Mouse (Mus musculus): ENCODE measurements around the gene Zfp672.
"Not testable (repeated sequence)": the region's sequence is repeated elsewhere in the genome, so short reads cannot be mapped to it uniquely, and the experiment has no call there.

Zfp672 gene

DNA sequence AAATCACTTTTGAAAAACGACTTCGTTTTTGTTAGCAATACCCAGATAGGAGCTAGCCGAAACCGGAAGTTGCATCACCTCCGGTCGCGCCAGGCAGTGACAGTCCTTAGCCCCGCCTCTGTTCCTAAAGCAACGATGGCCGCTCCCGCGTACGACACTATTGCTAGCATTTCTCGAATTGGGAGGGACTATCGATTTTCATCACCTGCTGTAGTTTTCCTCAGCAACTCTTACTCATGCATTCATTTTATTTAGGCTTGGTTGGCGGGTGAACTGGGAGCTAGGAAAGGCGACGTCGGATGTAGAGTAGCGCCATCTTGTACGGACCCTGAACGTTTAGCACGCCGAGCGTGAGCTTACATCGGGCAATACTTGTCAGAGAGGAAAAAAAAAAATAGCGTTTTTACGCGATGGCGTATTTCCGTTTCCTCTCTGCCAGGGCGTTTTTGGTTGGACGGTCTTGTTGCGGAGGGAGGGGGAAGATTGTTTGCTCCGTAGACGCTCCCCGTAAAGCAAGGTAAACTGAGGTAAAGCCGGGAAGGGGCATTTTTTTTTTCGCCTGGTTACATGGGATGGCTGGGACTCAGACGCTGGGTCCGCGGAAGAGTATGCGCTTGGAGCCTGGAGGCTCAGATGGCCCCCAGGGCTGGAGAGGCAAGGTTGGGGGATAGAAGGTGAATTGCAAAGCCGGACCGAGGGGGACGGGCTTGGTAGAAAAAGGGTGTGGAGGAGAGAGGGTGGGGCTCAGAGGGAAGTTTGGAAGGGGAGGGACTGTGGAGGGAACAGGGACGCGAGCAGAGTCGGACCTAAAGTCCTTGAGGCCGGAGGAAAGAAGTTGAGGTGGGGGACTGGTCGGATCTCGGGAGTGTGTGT, at the start of gene Zfp672, which contains the start of gene Sh3bp5l:
Gene Zfp672, minus strand, starts transcription at position 64 of the 873 bp plus-strand sequence.
Gene Sh3bp5l, plus strand, starts transcription at position 449 of the 873 bp plus-strand sequence.
- DNase-seq (ENCODE audit: low read depth, low spot score): peak; percentile 94

DNA sequence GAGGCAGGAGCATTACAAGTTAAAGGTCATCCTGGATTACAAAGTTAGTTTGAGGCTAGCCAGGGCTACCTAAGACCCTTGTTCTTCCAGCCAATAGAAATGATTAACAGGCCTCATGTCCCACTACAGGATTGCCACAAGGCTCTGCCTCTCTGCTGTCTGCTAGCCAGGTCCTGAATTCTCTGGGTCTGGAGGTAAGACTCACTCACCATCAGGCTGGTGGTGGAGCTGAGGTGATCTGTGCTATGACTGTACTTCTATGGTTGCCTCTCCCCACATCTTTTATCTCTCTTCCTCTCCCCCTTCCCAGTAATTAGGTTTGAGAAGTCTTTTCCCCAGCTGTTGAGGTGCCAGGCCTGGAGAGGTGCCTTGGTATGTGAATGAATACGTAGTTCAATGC, 49.4 kb upstream of the Zfp672 start:
- no peak for DNase-seq (ENCODE audit: low read depth, low spot score)

DNA sequence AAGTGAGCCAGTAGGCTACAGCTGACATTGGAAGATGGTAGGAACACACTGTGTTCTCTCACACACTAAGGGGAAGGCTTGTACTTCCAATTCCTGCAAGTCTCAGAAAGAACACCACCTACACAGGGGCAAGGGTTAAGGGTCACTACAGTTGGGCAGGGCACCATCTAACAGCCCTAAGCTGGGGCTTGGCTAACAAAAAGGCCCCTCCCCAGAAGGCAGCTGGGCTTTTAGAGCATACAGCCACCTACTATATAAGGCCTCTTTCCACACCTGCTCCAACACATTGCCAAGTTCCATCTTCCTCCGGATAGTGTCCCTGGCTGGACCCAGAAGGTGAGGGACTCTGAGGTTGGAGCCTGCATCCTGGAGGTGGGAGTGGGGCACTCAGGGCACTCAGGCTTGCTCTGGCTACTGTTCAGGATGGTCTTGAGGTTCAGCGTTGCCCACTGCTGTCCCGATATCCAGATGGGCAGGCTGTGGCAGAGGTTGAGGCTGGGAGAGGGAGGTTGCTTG, 48.7 kb upstream of the Zfp672 start, which contains the start of gene Lypd8:
Gene Lypd8, plus strand, starts transcription at position 281 of the 516 bp plus-strand sequence.
- DNase-seq (ENCODE audit: low read depth, low spot score): no peak

DNA sequence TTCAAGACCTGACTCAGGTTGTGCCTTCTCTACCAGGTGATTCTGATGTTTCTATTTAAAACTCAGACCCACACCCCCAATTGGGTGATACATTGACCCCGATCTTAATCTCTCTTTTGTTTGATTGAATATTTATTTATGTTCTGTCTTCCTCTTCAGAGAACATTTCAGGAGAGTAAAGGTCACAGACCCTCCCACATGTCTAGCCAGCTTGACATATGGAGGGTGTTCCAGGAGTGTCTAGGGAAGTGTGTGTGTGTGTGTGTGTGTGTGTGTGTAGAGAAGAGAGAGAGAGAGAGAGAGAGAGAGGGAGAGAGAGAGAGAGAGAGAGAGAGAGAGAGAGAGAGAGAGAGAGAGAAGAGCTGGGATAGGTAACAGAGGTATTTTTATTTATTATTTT, 47.5 kb upstream of the Zfp672 start:
- no peak for DNase-seq (ENCODE audit: low read depth, low spot score)

DNA sequence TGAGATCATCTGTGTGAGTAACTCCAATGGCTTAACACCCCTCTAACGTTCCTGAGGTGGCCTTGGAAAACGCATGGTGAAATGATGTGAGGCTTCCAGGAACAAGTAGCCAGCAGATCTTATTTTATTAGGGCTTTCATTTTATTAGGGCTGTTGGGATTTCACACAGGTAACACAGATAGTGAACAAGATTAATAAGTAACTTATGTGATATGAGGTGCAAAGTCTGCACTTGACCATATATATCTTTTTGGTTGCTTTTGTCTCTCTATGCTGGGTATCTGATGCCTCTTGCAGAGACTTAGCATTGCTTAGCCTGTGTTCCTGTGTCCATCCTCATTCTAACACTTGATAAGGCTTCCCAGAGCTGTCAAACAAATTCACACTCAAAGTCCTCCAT, 47.1 kb upstream of the Zfp672 start:
- no peak for DNase-seq (ENCODE audit: low read depth, low spot score)

DNA sequence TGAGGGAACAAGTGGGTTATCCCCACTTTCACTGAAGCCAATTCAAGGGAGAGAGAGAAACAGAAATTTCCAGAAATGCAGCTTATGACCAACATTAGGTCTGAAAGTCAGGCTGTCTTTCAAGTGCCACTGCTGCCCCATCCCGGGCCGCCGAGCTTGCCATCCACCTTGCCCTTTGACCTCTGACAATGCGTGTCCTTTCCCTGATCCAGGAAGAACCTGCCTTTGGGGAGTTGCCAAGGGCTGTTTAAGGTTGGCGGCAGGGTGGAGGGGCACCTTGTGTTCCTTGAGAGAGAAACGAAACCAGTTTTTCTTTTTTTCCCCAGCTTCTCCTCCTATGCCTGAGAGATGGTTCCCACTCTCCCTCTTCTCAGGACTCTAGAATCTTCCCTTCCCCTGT, 36.1 kb upstream of the Zfp672 start:
- not testable (repeated sequence) for DNase-seq (ENCODE audit: low read depth, low spot score)

DNA sequence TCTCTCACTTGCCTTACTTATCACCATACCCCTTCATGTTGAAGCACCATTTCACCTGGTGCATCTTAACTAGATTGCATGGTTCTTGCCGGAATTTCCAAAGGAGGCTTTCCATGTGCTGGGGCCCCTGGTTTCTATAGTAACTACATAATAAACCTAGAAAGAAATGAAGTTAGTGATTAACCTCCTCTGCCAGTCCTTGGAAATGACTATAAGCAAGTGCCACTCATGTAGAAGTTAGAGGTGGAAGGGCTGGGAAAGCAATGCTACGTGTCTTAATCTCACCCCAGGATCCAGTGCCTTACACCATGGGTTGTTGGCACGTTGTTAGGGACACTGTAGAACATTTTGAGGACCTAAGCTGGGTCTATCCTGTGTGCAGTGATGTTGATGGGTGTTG, 34.3 kb upstream of the Zfp672 start:
- DNase-seq (ENCODE audit: low read depth, low spot score): no peak

DNA sequence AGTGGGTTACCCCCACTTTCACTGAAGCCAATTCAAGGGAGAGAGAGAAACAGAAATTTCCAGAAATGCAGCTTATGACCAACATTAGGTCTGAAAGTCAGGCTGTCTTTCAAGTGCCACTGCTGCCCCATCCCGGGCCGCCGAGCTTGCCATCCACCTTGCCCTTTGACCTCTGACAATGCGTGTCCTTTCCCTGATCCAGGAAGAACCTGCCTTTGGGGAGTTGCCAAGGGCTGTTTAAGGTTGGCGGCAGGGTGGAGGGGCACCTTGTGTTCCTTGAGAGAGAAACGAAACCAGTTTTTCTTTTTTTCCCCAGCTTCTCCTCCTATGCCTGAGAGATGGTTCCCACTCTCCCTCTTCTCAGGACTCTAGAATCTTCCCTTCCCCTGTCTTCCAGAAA, 32.4 kb upstream of the Zfp672 start:
- not testable (repeated sequence) for DNase-seq (ENCODE audit: low read depth, low spot score)

DNA sequence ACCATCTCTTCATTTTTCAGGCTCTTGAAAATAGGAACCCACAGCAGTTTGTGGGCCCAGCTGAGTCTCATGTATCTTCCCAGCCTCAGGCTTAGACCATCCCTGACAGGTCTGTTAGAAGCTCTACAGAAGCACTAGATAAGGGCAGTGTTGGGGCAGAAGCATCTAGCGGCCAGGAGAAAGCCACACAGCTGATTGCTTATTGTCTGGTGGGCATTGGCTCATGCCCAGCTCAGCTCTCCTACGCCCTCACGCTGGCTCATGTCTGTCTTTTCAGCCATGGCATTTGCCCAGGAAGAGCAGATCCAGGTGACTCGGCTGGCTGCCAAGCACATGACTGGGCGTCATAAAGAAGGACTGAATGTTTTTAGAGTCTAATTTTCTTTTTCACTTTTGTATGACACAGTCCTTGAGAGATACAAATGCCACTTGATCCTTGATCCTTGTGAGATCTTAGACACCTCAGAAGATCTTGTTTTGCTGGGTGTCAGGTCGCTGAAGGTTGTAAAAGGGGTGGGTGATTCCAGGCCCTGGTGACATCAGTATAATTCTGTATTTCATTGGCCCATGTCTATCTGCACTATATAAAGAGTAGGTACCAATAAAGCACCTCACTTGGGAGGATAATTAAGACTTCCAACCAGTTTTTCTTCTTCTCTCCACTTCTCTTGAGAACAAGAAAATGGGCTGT, 27.9 kb upstream of the Zfp672 start:
- DNase-seq (ENCODE audit: low read depth, low spot score): no peak

DNA sequence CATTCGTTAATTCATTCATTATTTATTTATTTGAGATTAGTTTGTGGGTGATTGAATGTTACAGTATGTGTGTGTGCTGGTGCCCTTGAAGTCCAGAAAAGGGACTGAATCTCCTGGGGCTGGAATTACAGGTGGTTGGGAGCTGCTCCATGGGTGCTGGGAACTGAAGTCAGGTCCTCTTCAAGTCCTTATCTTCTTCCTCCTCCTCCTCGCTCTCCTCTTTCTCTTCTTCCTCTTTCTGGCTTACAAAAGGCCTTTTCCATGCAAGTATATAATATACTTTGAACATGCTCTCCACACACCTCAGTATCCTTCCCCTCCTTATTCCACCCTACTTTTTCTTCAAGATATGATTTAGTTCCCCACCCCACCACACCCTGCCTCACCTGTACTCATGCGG, 26.9 kb upstream of the Zfp672 start:
- DNase-seq (ENCODE audit: low read depth, low spot score): no peak

DNA sequence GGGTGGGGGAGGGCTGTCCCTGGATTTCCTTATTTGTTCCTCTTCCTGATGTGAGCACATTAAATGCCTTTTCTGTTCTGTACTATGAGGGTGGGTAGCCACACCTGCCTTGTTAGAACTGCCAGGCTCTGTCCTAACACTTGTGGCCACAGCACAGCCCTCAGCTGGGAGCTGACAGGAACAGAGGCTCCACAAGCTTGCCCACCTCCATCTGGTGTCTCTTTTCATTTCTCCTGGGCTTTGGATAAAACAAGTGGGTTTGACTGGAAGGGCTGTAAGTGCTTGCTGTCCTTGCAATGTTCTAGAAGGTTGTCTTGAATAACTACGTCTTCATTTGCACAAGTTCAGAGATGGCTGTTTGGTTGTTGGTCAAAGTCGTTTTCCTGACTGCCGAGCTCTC, 24.8 kb upstream of the Zfp672 start:
- no peak for DNase-seq (ENCODE audit: low read depth, low spot score)

DNA sequence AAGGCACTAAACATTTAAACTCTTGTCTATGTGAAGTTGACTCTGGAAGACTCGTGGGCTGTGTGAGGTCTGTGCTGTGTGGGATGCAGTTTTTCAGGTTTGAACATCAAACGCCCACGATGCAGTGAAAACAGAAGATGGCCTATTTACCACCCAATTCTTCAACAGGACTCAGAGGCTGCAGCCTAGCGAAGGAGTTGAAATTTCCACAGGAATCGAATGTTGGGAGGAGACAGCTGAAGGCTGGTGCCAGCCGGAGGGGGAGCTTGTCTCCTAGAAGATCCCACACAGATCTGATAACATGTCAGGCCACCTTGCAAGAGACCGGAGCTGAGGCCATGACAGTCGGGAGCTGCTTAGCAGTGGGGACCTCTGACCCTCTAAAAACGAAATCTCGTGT, 24.3 kb upstream of the Zfp672 start:
- DNase-seq (ENCODE audit: low read depth, low spot score): no peak

DNA sequence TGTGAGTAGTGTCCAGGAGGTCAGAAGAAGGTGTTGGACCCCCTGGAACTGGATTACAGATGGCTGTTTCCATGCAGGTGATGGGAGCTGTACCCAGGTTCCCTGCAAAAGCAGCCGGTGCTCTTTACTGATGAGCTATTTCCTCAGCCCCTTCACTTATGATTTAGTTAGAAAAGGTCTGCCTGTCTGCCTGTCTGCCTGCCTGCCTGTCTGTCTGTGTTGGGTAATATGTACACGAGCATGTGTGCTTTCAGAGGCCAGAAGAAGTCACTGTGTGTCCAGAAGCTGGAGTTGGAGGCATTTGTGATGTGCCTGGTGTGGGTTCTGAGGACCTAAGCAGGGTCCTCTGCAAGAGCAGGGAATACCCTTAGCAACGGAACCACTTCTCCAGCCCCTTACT, 23.6 kb upstream of the Zfp672 start:
- no peak for DNase-seq (ENCODE audit: low read depth, low spot score)

DNA sequence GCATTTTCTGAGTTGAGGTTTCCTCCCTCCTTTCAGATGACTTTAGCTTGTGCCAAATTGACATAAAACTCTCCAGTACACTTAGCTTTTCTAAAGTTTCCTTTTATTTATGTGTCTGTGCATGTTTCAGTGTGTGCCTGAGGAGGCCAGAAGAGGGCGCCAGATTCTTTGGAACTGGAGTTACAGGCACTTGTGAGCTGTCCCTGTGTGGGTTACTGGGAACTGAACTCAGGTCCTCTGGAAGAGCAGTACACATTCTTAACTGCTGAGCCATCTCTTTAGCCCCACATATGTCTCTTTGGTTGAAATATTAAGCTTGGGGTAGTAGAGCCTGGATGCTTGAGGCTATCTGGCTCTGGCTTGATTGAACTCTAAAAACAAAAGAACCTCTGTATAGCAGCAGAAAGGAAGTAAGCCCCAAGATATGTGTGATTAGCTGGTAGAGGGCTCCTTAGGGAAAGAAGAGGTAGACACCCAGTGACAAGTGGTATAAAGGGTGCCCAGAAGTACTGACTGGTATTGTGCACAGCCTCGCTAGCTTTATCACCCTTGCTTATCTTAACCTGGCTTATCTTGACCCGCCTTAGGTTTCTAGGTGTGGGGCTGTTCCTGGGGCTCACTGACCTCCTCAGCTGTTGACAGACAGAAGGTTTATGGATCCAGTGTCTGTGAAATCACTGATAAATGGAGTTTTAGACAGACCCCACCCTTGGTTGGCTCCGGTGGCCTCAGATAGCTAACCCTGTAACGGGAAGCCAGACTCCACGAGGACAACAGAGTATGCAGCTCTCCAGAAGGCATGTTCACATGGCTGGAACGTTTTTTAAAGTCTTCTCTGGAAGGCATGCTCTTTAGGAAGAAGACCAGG, 22.8 kb upstream of the Zfp672 start:
- DNase-seq (ENCODE audit: low read depth, low spot score): no peak

DNA sequence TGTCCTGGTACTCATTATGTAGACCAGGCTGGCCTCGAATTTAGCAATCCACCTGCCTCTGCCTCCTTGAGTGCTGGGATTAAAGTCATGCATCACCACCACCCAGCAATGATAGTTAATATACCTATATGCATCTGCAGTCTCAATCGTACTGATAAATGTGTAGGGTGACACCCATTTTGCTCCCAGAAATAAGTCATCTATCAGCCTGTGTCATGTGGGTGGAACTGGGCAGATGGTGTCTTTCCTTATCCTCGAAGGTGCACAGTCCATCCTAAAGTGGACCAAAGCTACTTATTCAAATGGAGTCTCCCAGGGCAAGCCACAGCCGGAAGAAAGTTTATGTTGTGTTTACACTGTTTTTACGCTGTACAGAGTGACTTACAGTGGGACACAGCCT, 21.0 kb upstream of the Zfp672 start:
- DNase-seq (ENCODE audit: low read depth, low spot score): no peak

DNA sequence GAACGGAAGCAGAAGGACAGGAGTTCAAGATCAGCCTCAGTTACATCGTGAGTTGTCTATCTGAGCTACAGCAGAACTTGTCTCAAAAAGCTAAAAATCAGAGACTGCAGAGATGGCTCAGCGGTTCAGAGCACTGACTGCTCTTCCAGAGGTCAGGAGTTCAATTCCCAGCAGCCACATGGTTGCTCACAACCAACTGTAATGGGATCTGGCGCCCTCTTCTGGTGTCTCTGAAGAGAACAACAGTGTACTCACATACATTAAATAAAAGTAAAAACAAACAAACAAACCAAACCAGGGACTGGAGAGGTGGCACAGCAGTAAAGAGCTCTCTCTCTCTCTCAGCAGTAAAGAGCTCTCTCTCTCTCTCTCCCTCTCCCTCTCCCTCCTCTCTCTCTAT, 20.5 kb upstream of the Zfp672 start:
- DNase-seq (ENCODE audit: low read depth, low spot score): no peak

DNA sequence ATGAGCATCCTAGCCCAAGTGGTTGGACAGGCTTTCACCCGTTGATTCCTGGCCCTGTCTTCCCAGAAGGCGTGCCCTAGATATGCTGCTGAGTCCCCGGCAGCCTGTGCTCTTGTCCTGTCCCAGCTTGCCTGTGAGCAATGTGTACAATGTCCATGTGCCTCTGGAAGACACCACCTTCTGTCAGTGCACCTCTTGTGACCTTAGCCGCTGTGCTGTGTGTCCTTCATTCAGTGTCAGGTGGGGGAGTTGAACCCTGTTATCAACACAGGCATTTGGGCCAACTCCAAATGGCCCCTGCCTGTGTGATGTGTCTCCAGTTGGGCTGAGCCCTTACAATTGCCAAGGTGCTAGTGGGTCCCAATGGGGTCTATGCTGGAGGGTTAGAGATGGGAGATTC, 16.6 kb upstream of the Zfp672 start:
- no peak for DNase-seq (ENCODE audit: low read depth, low spot score)

DNA sequence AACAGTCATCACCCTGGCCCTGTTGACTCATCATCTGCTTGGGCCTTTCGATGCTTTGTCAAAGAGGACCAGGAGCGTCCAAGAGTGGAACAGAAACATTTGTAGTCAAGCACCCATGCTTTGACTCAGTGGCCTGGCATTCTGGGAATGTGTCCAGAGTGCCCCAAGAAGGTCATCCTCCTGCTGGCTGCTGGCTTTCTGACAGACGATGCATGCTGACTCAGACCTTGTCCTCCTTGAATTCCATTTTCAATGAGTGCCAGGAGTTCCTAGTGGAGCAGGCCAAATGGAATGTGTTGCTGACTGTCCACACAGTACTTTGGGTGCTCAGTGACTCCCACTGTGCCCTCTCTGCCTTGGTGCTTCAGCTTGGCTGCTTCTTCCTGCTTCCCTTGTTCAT, 4.6 kb upstream of the Zfp672 start:
- DNase-seq (ENCODE audit: low read depth, low spot score): no peak

DNA sequence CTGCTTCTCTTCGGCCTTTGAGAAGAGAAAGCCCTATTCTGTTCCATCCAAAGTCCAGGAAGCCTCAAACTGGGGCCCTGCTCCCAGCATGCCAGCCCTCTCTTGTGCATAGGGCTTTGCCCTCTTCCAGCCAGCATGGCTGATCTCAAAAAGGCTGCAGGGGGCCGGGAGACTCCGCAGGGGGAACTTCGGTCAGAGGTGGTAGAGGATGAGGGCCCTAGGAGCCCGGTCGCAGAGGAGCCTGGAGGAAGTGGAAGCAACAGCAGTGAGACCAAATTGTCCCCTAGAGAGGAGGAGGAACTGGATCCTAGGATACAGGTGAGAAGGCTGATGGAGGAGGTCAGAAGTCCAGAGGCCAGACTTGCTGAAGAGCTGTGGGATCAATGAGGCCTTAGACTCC, 1.4 kb upstream of the Zfp672 start:
- no peak for DNase-seq (ENCODE audit: low read depth, low spot score)

DNA sequence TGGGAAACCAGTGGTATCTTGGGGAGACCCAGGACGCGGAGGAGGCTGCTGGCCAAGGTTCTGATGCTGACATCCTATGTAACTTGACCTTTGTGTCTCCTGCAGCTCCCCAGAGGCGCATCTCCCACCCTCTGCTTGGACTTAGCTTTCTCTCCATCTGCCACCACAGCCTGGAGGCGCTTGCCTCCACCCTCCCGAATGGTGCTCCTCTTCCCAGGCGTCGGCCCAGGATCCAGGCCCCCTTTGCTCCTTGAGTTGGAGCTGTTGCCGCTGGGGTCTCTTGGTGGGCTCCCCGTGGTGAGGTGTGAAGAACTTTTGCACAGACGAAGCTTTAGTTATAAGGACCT, 983 bp upstream of the Zfp672 start:
- DNase-seq (ENCODE audit: low read depth, low spot score): no peak

DNA sequence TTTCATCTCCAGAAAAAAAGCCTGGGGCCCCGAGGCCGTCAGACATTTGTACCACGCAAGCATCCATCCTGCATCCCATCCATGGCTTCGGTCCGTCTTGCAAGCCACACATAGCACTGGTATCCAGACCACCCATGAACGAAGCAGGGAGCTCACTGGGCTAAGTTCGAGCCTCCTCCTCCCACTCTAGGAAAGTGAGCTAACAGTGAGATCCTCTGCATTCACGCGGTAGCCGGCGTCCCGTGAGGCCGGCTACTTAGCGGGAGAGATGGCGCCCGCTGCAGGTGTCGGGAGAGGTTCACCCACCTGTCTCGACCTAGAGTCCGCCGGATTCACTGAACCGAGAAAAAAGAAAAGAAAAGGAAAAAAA, 248 bp downstream of the Zfp672 start:
- no peak for DNase-seq (ENCODE audit: low read depth, low spot score)

DNA sequence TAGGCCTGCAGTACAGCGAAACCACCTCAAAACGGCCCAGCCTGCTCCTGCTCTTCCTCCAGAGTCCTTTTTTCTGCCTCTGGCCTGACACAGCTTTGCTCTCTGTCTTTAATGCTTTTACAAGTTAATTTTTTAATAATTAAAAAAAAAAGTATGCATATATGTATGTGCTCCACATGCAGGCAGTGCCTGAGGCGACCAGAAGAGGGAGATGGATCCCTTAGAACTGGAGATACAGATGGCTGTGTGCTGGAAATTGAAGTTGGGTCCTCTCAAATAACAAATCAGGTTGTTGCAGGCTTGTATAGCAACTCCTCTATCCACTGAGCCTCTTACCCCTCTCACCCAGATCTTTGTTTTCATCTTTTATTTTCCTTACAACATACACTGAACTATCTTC, 3.4 kb downstream of the Zfp672 start:
- DNase-seq (ENCODE audit: low read depth, low spot score): no peak
